Mouse (Mus musculus) lung, postnatal 0 days (tissue): ENCODE measurements around the gene Sost. TPM values are rescaled to one million over a fixed set of nuclear protein-coding genes. Genes with fewer than 3 reads are reported as not detected.

Source experiments
- ATAC-seq: fragments of 200-750 bp; cut with Nextera tagmentation; 2 replicates; pipeline ENCODE4 v1.8.0; 2017; ENCODE audit warnings: moderate library complexity
- DNase-seq: peaks from one replicate; pipeline ENCODE4 v3.0.0-alpha.2; 2016; ENCODE audit warnings: low spot score
- H3K27ac ChIP-seq: fragments of 300-500 bp; sonication (generic); 2 replicates; pipeline ENCODE4 v1.5.1; 2014; ENCODE audit warnings: antibody characterized with exemption, mild to moderate bottlenecking, low read length, mixed read lengths
- H3K27me3 ChIP-seq: fragments of 300-500 bp; sonication (generic); replicated peaks from 2 replicates; pipeline ENCODE4 v1.6.1; 2014; ENCODE audit warnings: low read length, mixed read lengths; ENCODE audit not compliant: insufficient read depth
- H3K36me3 ChIP-seq: fragments of 300-500 bp; sonication (generic); 2 replicates; pipeline ENCODE4 v1.6.1; 2014; ENCODE audit warnings: low read length, mixed read lengths; ENCODE audit not compliant: insufficient read depth
- H3K4me1 ChIP-seq: fragments of 300-500 bp; sonication (generic); 2 replicates; pipeline ENCODE4 v1.6.1; 2014; ENCODE audit warnings: antibody characterized with exemption, low read depth, low read length, mixed read lengths; ENCODE audit not compliant: insufficient read depth
- H3K4me2 ChIP-seq: fragments of 300-500 bp; sonication (generic); replicated peaks from 2 replicates; pipeline ENCODE4 v1.6.1; 2014; ENCODE audit warnings: low read depth, mild to moderate bottlenecking, low read length, moderate library complexity, mixed read lengths
- H3K4me3 ChIP-seq: fragments of 300-500 bp; sonication (generic); 2 replicates; pipeline ENCODE4 v1.5.1; 2014; ENCODE audit warnings: low read depth, low read length
- H3K9ac ChIP-seq: fragments of 300-500 bp; sonication (generic); replicated peaks from 2 replicates; pipeline ENCODE4 v1.6.1; 2014; ENCODE audit warnings: low read depth, mild to moderate bottlenecking
- H3K9me3 ChIP-seq: fragments of 300-500 bp; sonication (generic); 2 replicates; pipeline ENCODE4 v1.6.1; 2016; ENCODE audit warnings: low read length, mixed read lengths
- CTCF ChIP-seq: IDR thresholded peaks from 2 replicates; pipeline ENCODE4 v1.5.1; 2016; ENCODE audit warnings: antibody characterized with exemption, mild to moderate bottlenecking
- EP300 ChIP-seq: IDR thresholded peaks from 2 replicates; pipeline ENCODE4 v1.6.1; 2016; ENCODE audit warnings: antibody characterized with exemption, mild to moderate bottlenecking, control low read depth
- WGBS: fragments of 180-500 bp; shearing (Covaris S2); extraction: QIAGEN DNeasy Blood & Tissue Kit; methylation state at CpG from one replicate; pipeline ENCODE4 v1.1.7; 2014; 5-methylcytosine and 5-hydroxymethylcytosine counted together
- polyA plus RNA-seq: library from polyadenylated mRNA; unstranded; fragments of >200 nt; fragmentation: Nextera tagmentation; extraction: Ambion mirVana; gene quantifications from 2 replicates; pipeline ENCODE4 v1.2.1, GENCODE M21; 2015

Sost gene
- polyA plus RNA-seq, 1 experiment from 2014 or later: not detected

DNA sequence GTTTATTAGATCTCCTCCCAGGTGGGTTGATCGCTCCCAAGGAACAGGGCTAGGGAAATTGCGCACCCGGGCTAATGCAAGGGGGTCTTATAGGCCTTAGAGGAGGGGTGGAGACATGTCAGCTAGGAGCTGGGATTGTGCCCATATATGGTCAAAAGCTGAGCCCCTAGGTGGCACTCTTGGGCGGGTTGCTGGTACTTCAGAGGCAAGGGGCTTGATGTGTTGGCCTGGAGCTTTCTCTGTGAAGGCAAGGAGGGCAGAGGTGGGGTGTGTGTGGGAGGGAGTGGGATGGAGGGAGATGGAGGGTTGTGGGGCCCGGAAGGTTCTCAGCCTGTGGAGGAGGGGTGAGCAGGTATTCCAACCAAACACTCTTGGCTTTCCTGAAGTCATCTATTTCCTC is 20.3 kb downstream of the Sost start:
- no peak for DNase-seq
- TF ChIP-seq EP300: no peak
- TF ChIP-seq CTCF: peak; percentile 36
- H3K4me2 ChIP-seq: no peak overlapping the region
- 32% methylated on average over 5 of the region's 5 CpGs for WGBS
- H3K9me3 ChIP-seq: no peaks in the 10 kb centered on the region
- no peak overlapping the region for H3K4me3 ChIP-seq
- H3K9ac ChIP-seq: no peak overlapping the region
- no peak overlapping the region for H3K27ac ChIP-seq
- no peak for ATAC-seq
- no peaks in the 10 kb centered on the region for H3K36me3 ChIP-seq
- H3K4me1 ChIP-seq: no peaks in the 10 kb centered on the region
- no peaks in the 10 kb centered on the region for H3K27me3 ChIP-seq

DNA sequence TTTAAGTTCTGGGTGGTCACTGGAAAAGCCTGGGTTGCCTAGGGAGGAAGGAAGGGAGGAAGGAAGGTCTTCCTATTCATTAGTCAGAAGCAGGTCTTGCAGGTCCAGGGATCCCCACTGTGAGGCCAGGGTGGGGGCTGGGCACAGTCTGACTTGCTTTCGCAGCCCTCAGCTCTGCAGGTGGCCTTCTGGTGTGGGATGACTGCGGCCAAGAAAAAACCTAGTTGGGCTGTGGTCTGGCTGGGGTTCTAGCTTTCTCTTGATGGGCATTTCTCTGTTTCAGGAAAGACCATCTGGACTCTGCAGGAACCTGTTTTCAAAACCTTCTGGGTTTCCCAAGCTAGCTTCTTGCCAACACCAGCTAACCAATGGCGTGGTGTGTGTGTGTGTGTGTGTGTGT is 23.8 kb downstream of the Sost start:
- Histone ChIP-seq H3K4me2 (no peak overlapping the region), H3K9ac (no peak overlapping the region), H3K9me3 (no peaks in the 10 kb centered on the region), H3K27ac (no peak overlapping the region), H3K4me3 (no peak overlapping the region), H3K36me3 (no peaks in the 10 kb centered on the region), H3K27me3 (no peaks in the 10 kb centered on the region; the same call in 1 of the 2 replicates), H3K4me1 (no peaks in the 10 kb centered on the region)
- TF ChIP-seq EP300 (no peak), CTCF (no peak)
- ATAC-seq: no peak
- WGBS: 37% methylated on average over 3 of the region's 3 CpGs
- no peak for DNase-seq

DNA sequence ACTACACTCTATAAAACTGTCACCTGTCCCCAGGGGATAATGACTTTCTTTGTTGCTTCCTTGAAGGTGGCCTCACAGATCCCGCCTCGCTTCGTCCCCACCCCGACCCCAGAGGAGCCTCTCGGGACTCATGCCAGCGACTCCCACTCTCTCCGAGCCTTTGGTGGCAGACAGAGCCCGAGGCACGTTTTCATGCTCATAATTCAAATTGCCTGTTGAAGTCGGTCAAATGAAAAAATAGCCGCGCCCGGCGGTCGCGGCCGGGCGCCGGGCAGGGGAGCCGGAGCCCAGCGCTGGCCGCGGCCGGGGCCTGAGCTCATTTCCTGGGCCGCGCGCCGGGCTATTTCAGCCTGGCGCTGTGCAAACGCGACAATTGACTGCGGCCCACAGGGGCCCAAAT is 29.7 kb downstream of the Sost start:
- H3K4me2 ChIP-seq: peak overlapping the region; percentile 60
- ATAC-seq (peak; percentile 62), DNase-seq (peak; percentile 39)
- H3K27me3 ChIP-seq: no peaks in the 10 kb centered on the region; the same call in 1 of the 2 replicates
- no peaks in the 10 kb centered on the region for H3K4me1 ChIP-seq
- no peak overlapping the region for H3K9ac ChIP-seq
- no peaks in the 10 kb centered on the region for H3K9me3 ChIP-seq
- peak overlapping the region; percentile 26; the same call in 1 of the 2 replicates for H3K4me3 ChIP-seq
- under 1% methylated on average over 32 of the region's 32 CpGs for WGBS
- H3K27ac ChIP-seq: no peak overlapping the region
- no peaks in the 10 kb centered on the region for H3K36me3 ChIP-seq
- no peak for TF ChIP-seq CTCF
- TF ChIP-seq EP300: no peak

DNA sequence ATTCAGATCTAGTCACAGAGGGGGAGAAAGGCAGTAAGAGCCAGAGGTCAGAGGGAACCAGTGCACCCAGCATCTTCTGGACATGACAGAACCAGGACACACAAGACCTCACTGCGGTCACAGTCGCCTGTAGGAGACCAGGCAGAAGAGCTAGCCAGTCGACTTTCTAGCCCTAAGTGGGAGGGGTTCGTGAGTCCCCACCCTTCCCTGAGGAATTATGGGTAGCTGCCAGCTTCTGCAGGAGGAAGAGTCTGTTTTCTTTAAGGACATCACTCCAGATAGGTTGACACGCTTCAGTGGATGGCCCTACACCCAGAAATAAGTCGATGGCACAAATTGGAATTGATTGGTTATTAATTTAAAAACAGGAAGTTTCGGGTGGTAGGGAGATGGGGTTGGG is 30.4 kb downstream of the Sost start:
- H3K9ac ChIP-seq: no peak overlapping the region
- no peaks in the 10 kb centered on the region for H3K4me1 ChIP-seq
- H3K36me3 ChIP-seq: no peaks in the 10 kb centered on the region
- no peak for DNase-seq
- no peak overlapping the region for H3K27ac ChIP-seq
- no peaks in the 10 kb centered on the region for H3K9me3 ChIP-seq
- H3K4me3 ChIP-seq: no peak overlapping the region
- H3K27me3 ChIP-seq: no peaks in the 10 kb centered on the region; the same call in 1 of the 2 replicates
- no peak for TF ChIP-seq CTCF
- no peak for TF ChIP-seq EP300
- no peak for ATAC-seq
- 42% methylated on average over 7 of the region's 7 CpGs for WGBS
- no peak overlapping the region for H3K4me2 ChIP-seq

DNA sequence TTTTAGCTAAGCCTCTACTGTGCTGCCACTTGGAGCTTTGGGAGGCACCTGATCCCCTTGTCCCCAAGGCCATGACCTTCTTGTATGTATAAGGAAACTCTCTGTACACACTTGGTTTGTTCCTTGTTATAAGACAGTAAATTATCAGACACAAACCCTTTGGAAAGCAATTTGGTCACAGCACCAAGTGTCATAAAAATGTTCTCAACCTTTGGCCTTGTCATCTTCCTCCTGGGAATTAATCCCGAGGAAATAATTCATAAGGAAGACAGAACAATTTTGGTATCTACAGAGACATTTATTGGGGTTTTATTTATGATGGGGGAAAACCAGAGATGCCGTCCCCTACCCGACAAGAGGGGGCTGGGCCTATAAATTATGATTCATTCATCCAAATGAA is 31.1 kb downstream of the Sost start:
- H3K4me2 ChIP-seq: no peak overlapping the region
- DNase-seq (no peak), ATAC-seq (no peak)
- no peaks in the 10 kb centered on the region for H3K4me1 ChIP-seq
- WGBS: 77% methylated on average over 3 of the region's 3 CpGs
- no peak overlapping the region for H3K27ac ChIP-seq
- TF ChIP-seq CTCF: no peak
- TF ChIP-seq EP300: no peak
- H3K4me3 ChIP-seq: no peak overlapping the region
- H3K9me3 ChIP-seq: no peaks in the 10 kb centered on the region
- H3K27me3 ChIP-seq: no peaks in the 10 kb centered on the region; the same call in 1 of the 2 replicates
- H3K36me3 ChIP-seq: no peaks in the 10 kb centered on the region
- H3K9ac ChIP-seq: no peak overlapping the region

DNA sequence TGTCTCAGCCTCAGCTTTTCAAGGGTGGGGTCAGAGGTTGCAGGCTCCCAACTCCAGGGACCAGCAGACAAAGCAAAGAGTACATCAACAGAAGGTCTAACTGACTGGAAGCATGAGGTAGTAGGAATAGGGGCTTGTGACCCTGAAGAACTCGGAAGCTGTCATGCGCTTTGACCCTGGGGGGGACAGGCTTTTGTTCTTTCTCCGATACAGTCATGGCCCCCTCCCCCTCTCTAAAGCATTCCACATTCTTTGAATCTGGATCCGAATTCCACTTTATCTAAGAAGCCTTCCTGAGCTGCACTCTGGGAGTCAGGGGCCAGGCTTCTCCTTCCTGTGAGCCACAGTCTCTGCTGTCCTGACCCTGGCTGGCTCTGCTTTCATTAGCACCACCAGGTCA is 34.8 kb downstream of the Sost start:
- TF ChIP-seq CTCF (no peak), EP300 (no peak)
- Histone ChIP-seq H3K4me1 (no peaks in the 10 kb centered on the region), H3K27me3 (no peaks in the 10 kb centered on the region), H3K4me3 (no peak overlapping the region), H3K27ac (no peak overlapping the region), H3K9ac (no peak overlapping the region), H3K9me3 (no peaks in the 10 kb centered on the region), H3K36me3 (no peaks in the 10 kb centered on the region), H3K4me2 (no peak overlapping the region)
- DNase-seq: no peak
- no peak for ATAC-seq
- WGBS: 43% methylated on average over 4 of the region's 4 CpGs
